Mouse (Mus musculus): ENCODE measurements around the gene Col20a1. TPM values are rescaled to one million over a fixed set of nuclear protein-coding genes. Genes with fewer than 3 reads are reported as not detected.

The Col20a1 gene
- total RNA-seq, 4 experiments from 2014 or later = 0.75 to 1.8 (median 1.2) TPM

DNA sequence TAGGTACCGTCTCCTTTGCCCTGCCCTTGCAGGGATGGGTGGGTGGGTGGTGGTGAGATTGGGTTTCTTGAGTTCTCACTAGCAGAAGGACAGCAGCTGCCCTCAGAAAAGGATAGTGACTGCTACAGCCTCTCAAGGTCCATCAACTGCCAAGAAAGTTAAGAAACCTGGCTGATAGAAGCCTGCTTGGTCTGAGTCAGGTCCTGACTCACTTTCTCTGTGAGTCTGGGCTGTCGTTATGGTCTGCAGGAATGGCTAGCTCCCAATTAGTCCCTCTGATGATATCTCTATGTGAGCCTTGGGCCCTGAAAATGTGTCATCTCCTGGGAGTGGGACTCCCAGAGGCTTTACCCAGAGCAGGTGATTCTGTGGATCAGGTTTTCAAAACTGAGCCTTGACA, 8.0 kb downstream of the Col20a1 start:
- no peak for DNase-seq (ENCODE audit: low spot score in 2 of 2)

DNA sequence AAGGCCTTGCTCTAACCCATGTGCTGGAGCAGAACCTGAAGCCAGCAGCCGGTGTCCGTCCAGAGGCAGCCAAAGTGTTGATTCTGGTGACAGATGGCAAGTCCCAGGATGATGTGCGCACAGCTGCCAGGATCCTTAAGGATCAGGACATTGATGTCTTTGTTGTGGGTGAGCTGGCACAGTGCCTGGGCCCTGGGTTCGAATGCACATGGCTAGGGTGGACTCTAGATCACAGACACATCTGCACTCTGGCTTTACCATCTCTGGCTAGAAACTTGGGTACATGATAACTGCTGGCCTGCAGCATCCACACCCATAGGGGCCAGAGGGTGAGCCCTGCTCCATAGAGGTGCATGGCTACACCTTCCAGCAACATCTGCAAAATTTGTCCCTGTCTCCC, 9.1 kb downstream of the Col20a1 start:
- DNase-seq (ENCODE audit: low spot score in 2 of 2) = no peak

DNA sequence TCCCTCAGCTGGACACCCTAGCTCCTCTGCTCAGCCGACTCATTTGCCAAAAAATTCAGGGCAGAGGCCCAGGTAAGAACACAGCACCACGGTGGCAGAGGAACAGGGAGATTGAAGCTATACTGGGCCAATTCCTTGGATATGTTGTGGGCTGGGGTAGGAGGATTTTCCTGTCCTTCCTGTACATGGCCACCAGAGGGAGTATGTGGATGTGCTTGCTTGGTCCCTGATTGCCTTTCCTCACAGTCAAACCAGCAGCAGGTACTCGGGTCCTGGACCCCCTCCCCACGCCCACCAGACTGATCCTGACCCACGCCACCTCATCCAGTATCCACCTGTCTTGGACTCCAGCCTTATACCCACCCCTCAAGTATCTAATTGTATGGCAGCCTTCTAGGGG, 10.1 kb downstream of the Col20a1 start:
- DNase-seq (ENCODE audit: low spot score in 2 of 2) = no peak

DNA sequence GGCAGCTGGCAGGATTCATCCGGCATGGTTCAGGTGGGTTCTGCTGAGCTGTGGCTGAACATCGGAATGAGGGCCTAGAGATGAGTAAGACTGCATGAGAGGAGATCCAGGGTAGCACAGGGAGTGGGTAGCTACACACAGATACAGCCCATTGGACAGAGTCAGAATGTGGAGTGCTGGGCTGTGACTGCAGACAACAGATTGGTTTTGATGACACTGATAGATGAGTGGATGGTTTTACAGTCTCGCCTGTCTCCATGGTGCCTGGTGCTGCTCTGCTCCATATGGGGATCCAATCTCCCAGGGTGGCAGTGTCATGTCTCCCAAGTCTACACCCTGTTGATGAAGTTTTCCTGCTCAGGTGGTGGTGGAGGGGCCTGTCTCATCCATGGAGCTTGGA, 10.6 kb downstream of the Col20a1 start:
- DNase-seq (ENCODE audit: low spot score in 2 of 2) = no peak

DNA sequence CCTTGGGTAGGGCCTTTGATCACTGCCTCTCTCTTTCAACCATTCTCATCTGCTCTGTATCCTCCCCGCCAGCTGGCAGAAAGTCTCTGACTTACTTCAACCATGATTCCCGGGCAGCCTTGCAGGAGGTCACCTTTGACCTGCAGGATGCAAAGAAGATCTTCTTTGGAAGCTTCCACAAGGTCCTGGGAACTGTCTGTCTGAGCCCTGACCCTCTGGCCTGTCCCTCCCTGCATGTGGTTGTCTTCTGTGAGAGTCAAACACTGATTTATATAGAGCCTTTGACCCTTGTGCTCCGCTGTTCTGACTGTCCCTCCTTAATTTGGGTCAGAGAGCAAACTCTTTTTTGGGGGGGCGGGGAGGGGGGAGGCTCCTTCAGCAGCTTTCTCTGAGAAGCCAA, 20.7 kb downstream of the Col20a1 start:
- DNase-seq (ENCODE audit: low spot score in 2 of 2) = no peak

DNA sequence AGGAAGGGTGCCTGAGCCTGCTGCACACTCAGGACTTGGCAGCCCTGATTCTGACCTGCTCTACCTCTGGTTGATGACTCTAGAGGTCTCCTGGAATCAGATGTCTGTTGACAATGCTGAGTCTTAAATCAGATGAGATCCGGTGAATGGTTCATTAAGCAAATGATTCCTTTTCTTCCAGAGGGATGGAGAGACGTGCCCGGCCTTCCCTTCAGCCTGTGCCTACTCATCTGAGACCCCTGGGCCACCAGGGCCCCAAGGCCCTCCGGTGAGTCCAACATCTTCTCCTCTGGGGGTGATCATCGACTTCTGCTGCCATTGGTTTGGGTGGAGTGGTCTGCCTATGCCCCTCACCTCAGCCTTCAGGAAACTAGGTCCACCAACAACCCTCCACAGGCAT, 22.0 kb downstream of the Col20a1 start:
- DNase-seq (ENCODE audit: low spot score in 2 of 2) = no peak

DNA sequence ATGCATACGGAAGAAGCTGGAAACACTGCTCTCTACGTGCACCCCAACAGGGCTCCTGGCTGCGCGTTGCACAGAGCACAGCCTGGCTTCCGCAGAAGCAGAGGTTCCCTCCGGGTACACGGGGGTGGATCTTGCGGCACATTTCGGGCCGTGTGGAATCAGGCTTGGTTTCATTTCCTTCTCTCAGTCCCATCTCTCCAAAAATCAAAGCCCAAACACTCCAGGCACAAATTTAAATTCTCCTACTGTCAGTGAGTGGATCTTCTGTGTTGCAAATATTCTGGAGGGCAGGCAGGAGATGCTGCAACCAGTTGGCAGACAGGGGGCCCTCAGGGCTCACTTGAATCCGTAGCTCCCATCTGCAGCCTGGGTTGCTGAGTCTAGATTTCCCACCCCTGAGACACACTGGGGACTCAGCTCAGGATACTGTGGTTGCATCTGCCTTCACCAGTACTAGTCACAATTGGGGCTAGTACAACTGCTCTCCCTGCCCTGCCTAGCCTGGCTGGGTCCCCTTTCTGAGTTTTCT, 45.1 kb downstream of the Col20a1 start:
- DNase-seq (ENCODE audit: low spot score in 2 of 2) = no peak

DNA sequence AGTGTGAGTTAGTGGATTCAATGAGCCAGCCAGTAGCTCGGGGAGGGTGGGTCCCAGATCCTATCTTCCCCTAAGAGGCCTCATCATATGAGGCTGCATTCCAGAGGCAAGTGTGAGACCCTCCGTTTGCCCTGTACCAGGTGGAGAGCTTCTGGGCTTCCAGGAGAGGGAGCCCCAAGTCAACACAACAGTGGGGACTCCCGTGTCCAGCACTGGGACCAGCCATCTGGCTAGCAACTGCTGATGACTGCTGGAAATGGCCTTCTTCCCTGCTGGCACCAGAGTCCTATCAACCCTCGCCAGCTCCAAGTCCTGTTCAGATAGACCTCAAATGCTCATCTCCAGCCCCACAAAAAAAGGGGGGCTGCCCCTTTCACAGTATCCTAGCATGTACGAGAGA, 46.1 kb downstream of the Col20a1 start:
- no peak for DNase-seq (ENCODE audit: low spot score in 2 of 2)

DNA sequence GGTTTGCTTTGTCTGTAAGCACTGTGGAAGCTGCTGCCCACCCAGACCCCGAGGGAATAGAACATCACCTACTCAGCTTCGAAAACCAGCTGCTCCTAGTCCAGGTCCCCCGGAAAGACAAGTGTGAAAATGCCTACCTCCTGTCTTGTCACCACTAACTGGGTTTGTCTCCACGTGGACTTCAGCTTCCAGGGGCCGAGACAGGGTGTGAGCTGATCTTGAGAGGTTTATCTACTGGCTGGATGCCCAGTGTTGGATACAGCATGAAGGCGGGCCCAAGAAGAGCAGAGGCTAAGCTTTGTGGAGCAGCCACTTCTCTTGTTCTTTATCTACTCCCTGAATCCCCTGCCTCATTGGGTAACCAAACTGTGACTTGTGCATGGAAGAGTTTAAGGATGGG, 47.0 kb downstream of the Col20a1 start:
- DNase-seq (ENCODE audit: low spot score in 2 of 2) = no peak

DNA sequence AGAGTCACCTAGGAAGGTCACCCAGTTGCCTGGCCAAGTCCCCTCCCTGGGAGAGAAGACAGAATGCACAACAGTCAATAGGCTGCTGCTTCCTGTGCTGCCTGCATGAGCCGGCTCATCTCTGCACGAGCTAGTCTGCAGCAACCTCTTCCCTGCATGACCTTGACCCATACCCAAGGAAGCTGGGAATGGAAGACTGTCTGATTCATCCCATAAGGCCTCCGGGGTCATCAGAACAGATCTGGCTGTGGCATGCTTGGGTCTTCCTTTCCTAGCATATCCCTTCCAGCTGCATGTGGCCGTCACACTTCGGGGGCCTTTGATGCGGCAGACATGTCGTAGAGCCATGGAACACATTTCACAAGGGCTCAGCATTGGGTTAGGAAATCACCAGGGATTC, 48.9 kb downstream of the Col20a1 start:
- DNase-seq (ENCODE audit: low spot score in 2 of 2) = no peak

DNA sequence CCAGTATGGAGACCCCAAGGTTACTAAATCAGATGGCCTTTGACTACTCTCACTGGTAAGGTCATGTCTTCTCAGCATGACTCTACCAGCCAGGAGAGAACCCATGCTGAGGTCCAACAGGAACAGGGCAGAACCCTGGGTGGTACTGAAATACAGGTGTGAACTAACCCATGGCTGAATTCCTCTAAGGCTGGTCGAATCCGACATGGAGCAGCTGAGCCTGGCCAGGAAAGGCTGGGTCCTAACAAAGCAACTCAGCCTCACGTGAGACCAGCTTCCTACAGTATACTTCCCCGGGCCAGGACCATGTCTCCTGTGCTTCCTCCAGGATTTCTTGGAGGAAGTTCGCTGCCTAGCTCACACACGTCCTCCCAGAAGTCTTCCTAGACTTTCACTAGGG, 50.2 kb downstream of the Col20a1 start:
- no peak for DNase-seq (ENCODE audit: low spot score in 2 of 2)

DNA sequence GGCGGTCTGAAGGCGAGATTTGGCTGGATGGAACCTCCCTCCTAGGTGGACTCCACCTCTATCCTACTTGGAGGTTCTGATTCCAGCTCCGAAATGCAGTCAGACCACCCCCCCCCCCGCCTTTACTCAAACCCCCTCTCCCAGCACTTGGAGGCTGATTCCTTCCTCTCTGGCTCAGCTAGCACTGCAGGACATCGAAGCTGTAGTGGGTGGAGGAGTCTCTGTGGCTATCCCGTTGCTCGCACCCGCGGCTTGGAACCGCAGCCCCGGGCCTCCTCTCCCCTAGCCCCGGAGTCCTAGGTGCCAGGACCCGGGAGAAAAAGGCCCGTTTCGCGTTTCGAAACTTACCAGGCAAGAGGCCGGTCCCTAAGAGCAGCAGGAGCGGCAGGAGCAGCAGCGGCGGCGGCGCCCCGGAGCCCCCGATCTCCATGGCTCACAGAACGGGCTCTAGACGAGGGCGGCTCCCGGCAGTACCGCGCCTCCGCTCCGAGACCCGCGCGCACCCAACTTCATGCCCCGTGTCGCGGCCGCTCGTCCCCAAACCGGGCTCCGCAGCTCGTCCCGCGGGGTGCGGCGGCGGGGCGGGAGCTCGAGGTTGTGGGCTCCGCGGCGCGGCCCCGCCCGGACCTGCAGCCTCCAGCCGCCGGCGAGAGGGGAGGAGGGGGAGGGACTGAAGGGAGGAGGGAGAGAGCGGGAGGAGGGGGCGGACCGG, 52.5 kb downstream of the Col20a1 start:
- no peak for DNase-seq (ENCODE audit: low spot score in 2 of 2)

DNA sequence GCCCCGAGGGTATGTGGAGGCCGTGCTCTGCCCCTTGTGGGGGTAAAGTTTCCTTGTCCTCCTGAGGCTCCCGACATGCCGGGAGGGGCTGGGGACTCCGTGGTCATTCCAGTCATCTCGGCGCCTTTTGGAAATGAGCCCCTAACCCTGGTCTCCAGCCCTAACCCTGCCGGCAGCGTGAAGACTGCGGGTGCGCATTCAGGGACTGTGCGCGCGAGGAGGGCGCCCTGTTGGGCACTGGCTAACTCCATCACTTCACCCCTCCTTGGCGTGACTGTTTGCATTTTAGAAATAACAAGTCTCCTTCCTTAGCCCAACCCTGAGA, 53.0 kb downstream of the Col20a1 start:
- DNase-seq (ENCODE audit: low spot score in 2 of 2) = no peak

DNA sequence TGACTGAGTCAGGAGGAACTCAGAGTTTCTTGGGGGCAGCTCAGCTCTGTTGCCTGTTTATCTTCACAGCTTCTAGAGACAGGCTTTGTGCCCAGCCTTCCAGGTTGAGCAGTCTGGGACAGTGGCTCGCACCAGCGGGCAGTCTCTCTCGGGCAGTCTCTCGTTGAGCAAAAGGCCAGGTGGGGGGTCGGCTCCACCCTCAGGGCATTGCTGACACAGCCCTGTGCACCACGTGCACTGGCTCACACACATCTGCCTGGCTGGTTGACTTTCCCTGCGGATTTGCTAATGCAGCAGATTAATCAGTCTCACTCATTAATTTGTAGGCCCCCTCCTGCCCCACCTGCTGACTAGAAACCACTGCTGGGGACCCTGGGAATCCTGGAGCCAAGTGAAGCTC, 55.6 kb downstream of the Col20a1 start:
- no peak for DNase-seq (ENCODE audit: low spot score in 2 of 2)

DNA sequence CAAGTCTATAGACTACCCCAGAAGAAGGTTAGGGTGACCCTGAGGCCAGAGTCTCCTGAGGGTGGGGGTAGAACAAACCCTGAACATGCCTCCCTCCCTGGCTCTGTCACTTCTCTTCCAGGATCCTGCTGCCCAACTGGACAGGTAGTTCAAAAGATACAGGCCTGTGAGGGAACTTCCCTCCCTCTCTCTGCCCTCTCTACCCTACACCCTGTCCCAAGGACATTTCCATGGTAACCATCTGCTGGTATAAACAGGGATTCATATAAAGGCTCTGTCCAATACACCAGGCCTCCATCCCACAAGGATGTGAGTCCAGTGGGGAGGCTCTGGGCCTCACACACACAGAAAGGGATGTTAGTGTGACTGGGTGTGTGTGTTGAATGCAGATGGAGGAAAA, 56.0 kb downstream of the Col20a1 start:
- DNase-seq (ENCODE audit: low spot score in 2 of 2) = no peak

DNA sequence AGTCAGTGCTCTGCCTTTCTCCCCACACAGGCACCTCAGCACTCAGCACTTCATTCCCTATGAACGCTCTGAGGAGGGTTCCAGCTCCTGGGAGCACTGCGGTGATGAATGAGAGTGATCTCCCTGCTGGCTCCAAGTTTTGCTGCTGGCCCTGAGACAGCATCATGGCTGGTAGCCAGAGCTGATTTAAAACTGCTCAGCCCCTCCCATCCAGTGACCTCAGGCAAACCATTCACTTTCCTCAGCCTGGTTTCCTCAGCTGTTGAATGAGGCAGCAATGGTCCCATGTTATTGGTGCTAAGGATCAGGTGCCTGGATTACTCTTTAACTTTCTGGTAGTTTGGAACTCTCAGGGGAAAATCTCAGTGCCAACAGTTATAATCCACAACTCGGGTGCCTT, 57.1 kb downstream of the Col20a1 start, which contains the start of gene Chrna4:
TSS of gene Chrna4 (minus strand) at position 110 of the 400 bp plus-strand sequence.
- DNase-seq (ENCODE audit: low spot score in 2 of 2) = no peak

DNA sequence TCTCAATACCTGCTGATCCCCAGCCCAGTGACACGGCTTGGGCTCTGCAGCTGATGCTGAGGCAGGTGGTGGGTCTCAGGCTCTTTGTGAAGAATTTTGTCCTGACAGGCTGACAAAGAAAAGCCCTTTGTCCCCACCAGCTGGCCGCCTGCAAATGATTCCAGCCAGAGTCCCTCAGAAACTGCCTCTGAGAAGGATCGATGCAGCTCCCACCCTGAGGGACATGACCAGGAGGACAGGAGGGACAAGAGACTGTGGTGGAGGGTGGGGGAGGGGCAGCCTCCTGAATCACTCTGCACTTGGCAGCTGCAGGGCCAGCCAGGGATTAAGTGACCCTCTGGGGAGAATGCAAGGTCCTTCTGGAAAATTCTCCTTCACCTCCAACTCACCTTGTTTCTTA, 57.7 kb downstream of the Col20a1 start:
- DNase-seq (ENCODE audit: low spot score in 2 of 2) = no peak

DNA sequence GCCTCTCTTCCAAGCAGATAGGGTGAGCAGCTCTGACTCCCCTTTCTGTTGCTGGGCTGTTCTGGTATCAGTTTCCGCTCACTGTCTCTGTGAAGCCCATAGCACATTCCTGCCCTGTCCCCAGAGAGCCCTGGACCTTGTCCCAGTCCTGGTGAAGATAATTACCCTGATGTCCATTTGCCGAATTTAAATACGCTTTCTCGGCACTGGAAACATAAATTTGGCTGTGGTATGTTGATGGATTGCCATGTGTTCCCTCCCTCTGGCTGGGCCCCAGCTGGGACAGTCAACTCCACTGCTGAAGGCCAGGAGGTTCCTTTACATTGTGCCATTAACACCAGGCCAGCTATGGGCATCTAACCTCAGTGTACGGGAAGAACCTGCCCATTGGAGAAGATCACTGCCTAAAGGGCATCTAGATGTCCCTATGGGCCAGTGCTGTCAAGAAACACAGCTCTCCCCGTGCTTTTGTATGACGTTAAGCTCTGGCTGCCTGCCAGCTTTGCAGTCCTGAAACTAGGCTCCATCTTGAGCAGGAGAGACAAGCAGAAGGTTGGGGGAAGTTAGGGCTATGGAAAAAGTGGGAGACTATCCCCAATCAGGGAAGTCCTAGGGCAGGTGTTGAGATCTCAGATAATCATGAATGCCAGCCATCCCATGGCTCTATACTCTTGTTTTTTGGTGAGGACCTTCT, 62.1 kb downstream of the Col20a1 start:
- no peak for DNase-seq (ENCODE audit: low spot score in 2 of 2)

DNA sequence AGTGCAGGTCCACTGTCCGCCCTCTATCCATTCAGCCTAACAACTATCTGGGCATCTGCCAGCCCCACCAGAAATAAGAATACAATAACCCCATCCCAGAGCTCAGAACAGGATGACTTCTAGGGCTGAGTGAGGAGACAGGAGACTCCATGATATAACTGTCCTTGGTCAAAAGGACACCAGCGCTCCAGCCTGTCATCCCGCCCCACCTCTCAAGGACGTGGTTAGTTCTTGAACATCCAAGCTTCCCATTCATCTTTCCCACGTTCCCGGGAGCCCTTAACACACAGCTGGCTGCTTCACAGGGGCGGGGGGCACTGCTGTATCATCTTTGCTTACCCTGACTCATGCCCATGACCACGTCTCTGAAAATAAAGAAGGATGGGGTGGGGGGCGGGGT, 62.7 kb downstream of the Col20a1 start:
- no peak for DNase-seq (ENCODE audit: low spot score in 2 of 2)

DNA sequence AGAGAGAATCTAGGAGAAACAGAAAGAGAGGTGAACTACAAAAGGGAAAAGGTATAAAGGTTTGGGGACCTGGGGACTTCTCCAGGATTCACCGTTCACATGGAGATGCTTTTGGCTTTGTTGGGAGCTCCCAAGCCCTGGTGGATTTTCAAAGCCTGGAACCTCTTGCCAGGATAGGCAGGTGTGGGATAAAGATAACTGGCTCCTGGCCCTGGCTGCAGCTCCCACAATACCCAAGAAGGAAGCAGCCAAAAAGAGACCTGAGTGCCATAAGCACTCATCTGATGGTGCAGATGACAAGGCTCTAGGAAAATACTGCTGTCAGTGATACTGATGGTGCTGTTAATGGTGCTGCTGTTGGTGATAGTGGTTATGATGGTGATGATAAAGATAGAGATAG, 65.8 kb downstream of the Col20a1 start:
- DNase-seq (ENCODE audit: low spot score in 2 of 2) = no peak

DNA sequence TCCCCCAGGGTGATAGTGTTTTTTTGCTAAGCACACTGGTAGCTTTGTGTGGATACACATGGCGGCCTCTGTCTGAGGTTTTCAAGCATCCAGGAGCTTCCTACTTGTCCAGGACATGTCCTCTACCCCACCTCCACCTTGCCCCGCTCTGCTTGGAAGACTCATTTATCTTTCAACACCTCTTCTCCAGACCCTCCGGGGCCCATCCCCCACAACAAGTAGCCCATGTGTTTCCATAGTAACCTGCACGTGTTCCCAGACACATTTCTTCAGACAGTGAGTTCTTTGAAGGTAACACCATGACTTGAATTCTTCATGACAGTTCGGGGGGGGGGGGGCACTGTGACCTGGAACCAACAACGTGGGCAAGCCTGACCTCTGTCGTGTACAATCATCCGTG, 71.0 kb downstream of the Col20a1 start:
- no peak for DNase-seq (ENCODE audit: low spot score in 2 of 2)

DNA sequence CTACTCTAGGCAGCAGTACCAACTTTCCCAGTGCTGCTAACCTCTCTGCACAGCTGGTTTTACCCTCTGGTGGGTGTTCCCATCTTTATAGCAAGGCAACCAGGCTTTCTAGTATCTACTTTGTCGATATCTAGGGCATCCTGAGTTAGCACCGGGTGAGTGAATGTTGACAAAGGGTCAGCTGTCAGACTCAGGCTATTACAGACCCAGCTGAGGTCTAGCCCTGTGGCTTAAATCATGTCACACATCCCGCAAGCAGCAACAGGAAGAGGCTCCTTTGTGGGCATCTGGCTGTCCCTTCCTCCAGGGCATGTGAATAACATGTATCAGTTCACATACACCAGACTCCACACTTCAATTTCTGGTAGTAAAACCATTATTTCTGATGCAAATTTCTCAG, 71.9 kb downstream of the Col20a1 start:
- no peak for DNase-seq (ENCODE audit: low spot score in 2 of 2)

DNA sequence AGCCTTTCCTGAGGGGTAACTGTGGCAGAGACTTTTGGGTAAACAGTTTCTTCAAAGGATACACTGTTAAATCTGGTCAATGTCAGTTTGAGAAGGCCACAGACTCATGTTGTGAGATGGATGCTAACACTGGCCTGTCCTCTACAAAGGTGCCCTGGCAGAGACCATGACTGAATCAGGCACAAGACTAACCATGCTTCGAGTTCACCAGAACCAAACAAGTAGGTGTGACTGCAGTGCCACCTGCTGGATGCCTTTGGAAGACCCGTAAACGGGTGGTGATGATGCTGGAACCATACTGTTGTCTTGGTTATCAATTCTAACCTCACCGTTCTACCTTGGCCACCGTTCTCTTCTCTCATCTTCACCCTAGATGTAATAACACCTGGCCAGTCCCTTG, 73.8 kb downstream of the Col20a1 start:
- peak; percentile 35 to 37 for DNase-seq (ENCODE audit: low spot score in 2 of 2)

Measured in gastrocnemius, adult 8-10 months (tissue).